ENCODE assay signal across 13 mouse cellular contexts in genomic region chr8:117156149-117156548, GRCm38 (mm10). TPM values are rescaled to one million over a fixed set of nuclear protein-coding genes. Genes with fewer than 3 reads are reported as not detected.
DNase-seq lines count a peak whose midpoint lies in the region; ATAC-seq and TF ChIP-seq lines count a peak whose summit lies in the region.
"Had no signal": no experiment of that assay in that cellular context is flagged by ENCODE, and none has a peak within 500 bp of the region (broad histone marks: within the 10 kb centered on the region; RNA-seq: fewer than 3 reads in every experiment).

No protein-coding gene starts in this region.

- no peak for ATAC-seq in erythroblast, adult 5-6 weeks (replicated peaks; ENCODE audit: low FRiP score, poor library complexity, severe bottlenecking)
- no peak for ATAC-seq in liver, embryonic 11.5 days (replicated peaks; ENCODE audit: low FRiP score)
- ATAC-seq in intestine, postnatal 0 days: no peak

- H3K27me3 ChIP-seq in erythroblast, embryonic 14.5 days (ENCODE audit: control insufficient read depth): peaks cover 5% of the 10 kb centered on the region
- 0 out of 2 replicates have a peak, but pooled peaks cover 2% of the 10 kb centered on the region for H3K27me3 ChIP-seq in liver, embryonic 11.5 days (replicated peaks; ENCODE audit: control insufficient read depth, insufficient read depth, low read length)
- H3K27me3 ChIP-seq in intestine, postnatal 0 days (replicated peaks; ENCODE audit: control insufficient read depth, insufficient read depth, low read length): no peaks in the 10 kb centered on the region
- H3K27me3 ChIP-seq in myocyte (ENCODE audit: control insufficient read depth, insufficient read depth, insufficient read length): no peaks in the 10 kb centered on the region
- H3K27me3 ChIP-seq: embryonic facial prominence, embryonic 12.5 days had no signal

- no peak overlapping the region for H3K27ac ChIP-seq in liver, embryonic 11.5 days (ENCODE audit: low read depth, low read length)
- peak overlapping the region; percentile 87 for H3K27ac ChIP-seq in intestine, postnatal 0 days (ENCODE audit: low read depth, low read length)
- H3K27ac ChIP-seq: embryonic facial prominence, embryonic 12.5 days had no signal

- H3ac ChIP-seq in myocyte (ENCODE audit: control insufficient read depth, insufficient read length): no peak overlapping the region

- peak overlapping the region; percentile 68 for H3K4me3 ChIP-seq in erythroblast, embryonic 14.5 days (replicated peaks)
- H3K4me3 ChIP-seq in liver, embryonic 11.5 days (ENCODE audit: low read depth, low read length): peak overlapping the region; percentile 97
- H3K4me3 ChIP-seq in intestine, postnatal 0 days (ENCODE audit: low read depth, low read length): peak overlapping the region; percentile 72; the same call in 1 of the 2 replicates
- peak overlapping the region; percentile 76 for H3K4me3 ChIP-seq in myocyte

- WGBS in liver, embryonic 11.5 days: 92% methylated on average over 4 of the region's 4 CpGs
- WGBS in intestine, postnatal 0 days: 48% methylated on average over 4 of the region's 4 CpGs

- no peaks in the 10 kb centered on the region for H3K9me3 ChIP-seq in erythroblast, embryonic 14.5 days (ENCODE audit: control insufficient read depth, low read length)
- H3K9me3 ChIP-seq in liver, embryonic 11.5 days (ENCODE audit: control insufficient read depth, low read length): no peaks in the 10 kb centered on the region
- no peaks in the 10 kb centered on the region for H3K9me3 ChIP-seq in intestine, postnatal 0 days (ENCODE audit: control insufficient read depth)
- H3K9me3 ChIP-seq: embryonic facial prominence, embryonic 12.5 days had no signal

- peaks cover 41% of the 10 kb centered on the region for H3K79me2 ChIP-seq in myocyte (ENCODE audit: control insufficient read depth, insufficient read depth)

- no peak for TF ChIP-seq CTCF in intestine, postnatal 0 days (IDR thresholded peaks at IDR 0.05; ENCODE audit: low read depth)

- H3K4me1 ChIP-seq in erythroblast, embryonic 14.5 days (ENCODE audit: control insufficient read depth): peaks cover 40% of the 10 kb centered on the region
- peaks cover 20% of the 10 kb centered on the region for H3K4me1 ChIP-seq in liver, embryonic 11.5 days (replicated peaks; ENCODE audit: control insufficient read depth, insufficient read depth, low read length)
- H3K4me1 ChIP-seq in intestine, postnatal 0 days (replicated peaks; ENCODE audit: control insufficient read depth, insufficient read depth, low read length): no peaks in the 10 kb centered on the region

- no peaks in the 10 kb centered on the region for H3K36me3 ChIP-seq in erythroblast, embryonic 14.5 days (ENCODE audit: control insufficient read depth)
- no peaks in the 10 kb centered on the region for H3K36me3 ChIP-seq in liver, embryonic 11.5 days (ENCODE audit: control insufficient read depth, insufficient read depth, low read length)
- no peaks in the 10 kb centered on the region for H3K36me3 ChIP-seq in intestine, postnatal 0 days (ENCODE audit: control insufficient read depth, insufficient read depth)
- H3K36me3 ChIP-seq in myocyte (ENCODE audit: control insufficient read depth, insufficient read depth): no peaks in the 10 kb centered on the region
- H3K36me3 ChIP-seq: embryonic facial prominence, embryonic 12.5 days had no signal

- H3K9ac ChIP-seq in liver, embryonic 11.5 days (ENCODE audit: low read depth, low read length): no peak overlapping the region
- no peak overlapping the region for H3K9ac ChIP-seq in intestine, postnatal 0 days (ENCODE audit: low read depth, low read length)

- DNase-seq in liver, embryonic 11.5 days (ENCODE audit: low spot score): no peak
- DNase-seq in liver: no peak
- no peak for DNase-seq in cerebellum, adult 9-10 months
- DNase-seq in gastrocnemius, postnatal 25 days: no peak
- DNase-seq: cerebellum, adult 9-11 months; kidney, adult 11 months; layer of hippocampus, adult 9-11 months; right cerebral cortex, adult 18-20 months had no signal

- H3K4me2 ChIP-seq in liver, embryonic 11.5 days: peak overlapping the region; percentile 96
- H3K4me2 ChIP-seq in intestine, postnatal 0 days (replicated peaks; ENCODE audit: low read depth): peak overlapping the region; percentile 73
- H3K4me2 ChIP-seq in myocyte (ENCODE audit: low read depth): peak overlapping the region; percentile 80

- no peak for TF ChIP-seq POLR2A in myocyte (IDR thresholded peaks at IDR 0.05; ENCODE audit: insufficient read length, low read depth)

TF ChIP-seq in myocyte, 11 proteins besides CTCF, POLR2A, EP300 and RAD21:
- TF ChIP-seq USF1 (IDR thresholded peaks at IDR 0.05; ENCODE audit: low read depth) (no peak), MYOG (IDR thresholded peaks at IDR 0.05; ENCODE audit: control insufficient read depth in 1 of 3, insufficient read depth in 1 of 3, insufficient read length in 2 of 3, low read depth in 2 of 3) (no peak), CEBPB (IDR thresholded peaks at IDR 0.05; ENCODE audit: insufficient read depth, poor library complexity, severe bottlenecking) (no peak), POLR2AphosphoS2 (IDR thresholded peaks at IDR 0.05; ENCODE audit: insufficient read length, low read depth) (no peak)

RNA-seq across cellular contexts. Expression of gene Gan, which starts 1.8 kb away (rescaled TPM):
- polyA plus RNA-seq in erythroblast, embryonic 14.5 days (2012): 0.18 and 0.24 TPM in 2 replicates
- total RNA-seq in erythroblast, adult 5-6 weeks (2015; ENCODE audit: low replicate concordance): 18.1 and 25.9 TPM in 2 replicates
- total RNA-seq in erythroblast, adult 5-6 weeks (2017; ENCODE audit: low replicate concordance): 29.7 and 31.4 TPM in 2 replicates
- 2.0 and 2.1 TPM in 2 replicates for polyA plus RNA-seq in liver, embryonic 11.5 days (2014; fragmentation: Nextera tagmentation; extraction: Ambion mirVana)
- polyA plus RNA-seq in intestine, postnatal 0 days (2015; fragmentation: Nextera tagmentation; extraction: Ambion mirVana): 1.1 and 1.4 TPM in 2 replicates
- 3.7 TPM for polyA plus RNA-seq in myocyte (2012; fragmentation: generic; extraction: Trizol)
- 1 to 10 TPM; 4.0 to 4.9 TPM for total RNA-seq in gastrocnemius, postnatal 25 days (2021)
